Mouse (Mus musculus) layer of hippocampus, adult 11-12 months (tissue): ENCODE results near the gene Sema5b.

Source experiments
- DNase-seq: peaks from one replicate; pipeline ENCODE4 v3.0.0; 2022; ENCODE audit warnings: low spot score

Gene Sema5b

DNA sequence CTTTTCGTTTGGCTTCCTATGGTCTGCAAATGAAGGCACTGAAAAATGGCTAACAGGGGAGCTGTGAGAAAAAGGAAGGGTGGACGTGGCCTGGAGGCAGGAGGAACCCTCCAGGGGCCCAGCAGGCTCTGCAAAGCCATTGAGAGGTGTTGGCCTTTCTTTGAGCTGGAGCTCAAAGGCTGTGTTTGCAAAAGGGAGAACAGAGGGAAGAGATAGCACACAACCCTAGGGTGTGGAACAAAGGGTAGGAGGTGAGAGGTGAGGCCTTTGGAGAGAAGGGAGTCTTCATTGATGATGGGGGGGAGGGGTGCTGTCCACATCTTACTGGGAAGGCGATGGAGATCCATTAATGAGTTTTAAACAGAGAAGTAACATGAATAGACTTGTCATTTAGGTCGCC, 94.0 kb downstream of the Sema5b start:
- no peak for DNase-seq

DNA sequence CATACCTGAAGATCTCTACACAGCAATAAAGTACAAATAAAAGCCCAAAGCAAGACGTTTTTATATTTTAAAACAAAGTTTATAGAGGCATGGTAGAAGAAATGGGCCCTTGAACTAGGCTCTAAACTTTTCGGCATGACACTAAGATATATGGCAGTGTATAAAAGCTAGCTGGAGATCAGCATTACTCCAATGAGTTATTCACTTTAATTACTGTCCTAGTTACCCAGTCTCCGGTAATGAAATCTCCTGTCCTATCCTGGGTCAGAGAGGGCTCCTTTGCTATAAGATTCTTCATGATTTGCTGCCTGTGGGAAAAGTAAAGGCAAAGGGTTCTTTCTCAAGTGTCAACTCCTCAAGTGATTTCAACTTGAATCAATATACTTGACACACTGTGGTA, 98.6 kb downstream of the Sema5b start:
- DNase-seq: no peak

DNA sequence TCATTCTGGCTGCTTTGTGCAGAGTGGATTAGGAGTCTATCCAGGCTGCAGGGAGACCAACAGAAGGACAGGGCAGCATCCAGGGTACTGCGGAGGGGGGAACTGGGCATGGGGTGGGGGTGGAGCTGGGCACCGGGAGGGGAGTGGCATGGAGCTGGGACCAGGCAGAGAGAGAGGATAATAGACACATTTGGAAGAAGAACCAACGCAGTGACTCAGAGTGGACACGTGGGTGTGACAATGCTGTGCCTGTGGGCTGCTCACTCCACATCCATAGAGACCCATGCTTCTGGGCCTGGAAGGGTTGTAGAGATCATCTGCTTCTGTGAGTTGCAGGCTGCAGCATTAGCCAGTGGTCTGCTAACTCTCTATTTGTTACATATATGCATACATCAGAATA, 107.9 kb downstream of the Sema5b start:
- DNase-seq: peak; percentile 20

DNA sequence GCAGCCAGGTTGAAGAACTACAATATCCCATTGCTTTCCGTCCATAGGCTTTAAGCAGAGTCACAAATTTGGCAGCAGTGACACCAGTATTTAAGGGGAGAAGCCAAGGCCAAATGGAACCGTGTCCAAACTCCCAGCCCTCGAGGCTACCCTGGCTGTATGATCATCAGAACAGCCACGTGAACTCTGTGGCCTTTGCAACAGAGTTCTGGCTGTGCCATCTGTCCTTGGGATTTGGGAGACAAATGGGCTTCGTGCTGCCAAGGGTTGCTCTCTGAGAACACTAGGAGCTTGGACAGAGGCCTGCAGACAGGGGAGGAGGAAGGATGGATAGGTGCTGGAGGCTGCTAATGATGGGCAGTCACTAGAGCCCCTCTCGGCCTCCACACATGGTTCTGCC, 111.3 kb downstream of the Sema5b start:
- DNase-seq: no peak

DNA sequence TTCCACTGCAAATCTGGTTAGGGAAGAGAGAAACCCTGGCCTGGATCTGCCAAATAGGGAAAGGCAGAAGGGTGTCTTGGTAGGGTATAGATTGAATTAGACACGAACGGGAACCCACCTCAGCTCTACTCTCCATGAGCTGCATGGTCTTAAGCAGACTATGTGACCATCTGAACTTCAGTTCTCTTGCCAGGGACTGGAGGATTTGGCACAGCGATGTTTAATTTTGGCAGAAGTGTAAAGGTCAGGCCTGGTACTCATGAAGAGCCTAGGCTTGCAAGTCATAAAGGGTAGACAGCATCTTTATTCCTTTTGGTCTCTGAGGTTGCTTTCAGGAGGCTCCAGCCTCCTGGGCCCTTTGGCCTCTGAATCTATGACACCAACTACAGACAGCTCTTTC, 111.8 kb downstream of the Sema5b start:
- DNase-seq: no peak

DNA sequence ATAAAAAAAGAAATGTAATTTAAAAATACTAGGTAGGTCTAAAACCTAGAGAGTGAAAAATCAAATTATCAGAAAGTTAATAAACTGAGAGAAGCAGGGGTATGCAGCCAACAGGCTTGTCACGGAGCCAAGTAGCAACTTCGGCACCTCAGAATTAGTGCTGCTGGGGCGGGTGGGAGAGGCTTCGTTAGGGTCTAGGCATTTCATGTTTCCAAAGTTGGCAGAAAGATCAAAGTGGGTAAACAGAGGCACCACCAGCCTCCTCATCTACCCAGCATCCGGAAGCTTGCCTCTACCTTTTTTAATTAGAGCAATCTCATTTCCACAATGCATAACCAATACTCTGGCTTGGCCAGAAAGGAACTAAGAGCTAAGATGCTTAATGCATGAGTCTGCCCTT, 113.0 kb downstream of the Sema5b start:
- no peak for DNase-seq

DNA sequence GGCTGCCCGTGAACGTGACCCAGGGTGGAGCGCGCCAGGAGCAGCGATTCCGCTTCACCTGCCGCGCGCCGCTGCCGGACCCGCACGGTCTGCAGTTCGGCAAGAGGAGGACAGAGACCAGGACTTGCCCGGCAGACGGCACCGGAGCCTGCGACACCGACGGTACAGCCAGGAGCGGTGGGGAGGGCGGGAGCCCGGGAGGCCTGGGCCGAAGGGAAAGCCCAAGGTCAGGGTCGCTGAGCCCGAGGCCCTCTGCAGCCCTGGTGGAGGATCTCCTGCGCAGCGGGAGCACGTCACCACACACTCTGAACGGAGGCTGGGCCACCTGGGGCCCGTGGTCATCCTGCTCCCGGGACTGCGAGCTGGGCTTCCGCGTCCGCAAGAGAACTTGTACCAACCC, 119.3 kb downstream of the Sema5b start:
- DNase-seq: no peak

DNA sequence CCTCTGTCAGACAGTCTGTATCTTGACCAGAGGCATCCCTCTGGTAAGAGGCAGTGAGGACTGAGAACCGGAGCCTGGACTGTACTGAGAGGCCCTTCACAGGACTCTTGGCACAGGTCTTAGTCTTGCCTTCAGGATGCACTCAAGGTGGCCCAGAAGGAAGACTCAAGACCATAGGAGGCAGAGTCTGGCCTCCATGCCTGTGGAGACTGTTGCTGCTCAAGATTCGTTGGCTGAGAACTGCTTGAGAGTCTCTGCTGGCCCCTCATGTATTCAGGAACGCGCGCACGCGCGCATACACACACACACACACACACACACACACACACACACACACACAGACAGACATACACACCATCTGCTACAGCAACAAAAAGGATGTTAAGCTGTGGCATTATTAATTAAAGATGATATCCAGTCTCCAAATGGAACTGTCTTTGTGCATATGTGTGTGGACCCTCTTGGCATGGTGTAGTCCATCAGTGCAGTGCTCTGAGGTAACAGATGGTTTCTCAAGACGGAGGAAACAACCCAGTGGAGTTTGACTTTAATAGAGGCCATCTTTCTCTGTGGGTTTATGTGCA, 123.0 kb downstream of the Sema5b start:
- no peak for DNase-seq

DNA sequence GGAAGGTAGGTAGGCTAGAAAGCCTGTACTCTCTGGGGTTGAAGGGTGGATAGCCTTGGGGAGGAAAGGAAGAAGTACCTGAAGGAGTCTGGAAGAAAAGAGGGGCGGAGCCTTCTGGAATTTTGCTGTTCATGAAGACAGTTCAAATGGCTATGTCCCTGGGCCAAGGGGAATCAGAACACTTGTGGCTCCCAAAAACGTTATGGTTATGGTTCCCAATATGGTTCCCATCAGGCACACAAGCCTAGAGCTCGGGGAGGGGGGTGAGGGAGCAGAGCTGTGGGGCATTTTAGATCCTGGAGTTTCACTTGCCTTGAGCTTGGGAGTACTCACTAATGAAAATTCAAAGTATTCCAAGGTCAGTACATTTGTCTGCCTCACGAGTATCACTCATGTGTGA, 123.9 kb downstream of the Sema5b start:
- DNase-seq: no peak

DNA sequence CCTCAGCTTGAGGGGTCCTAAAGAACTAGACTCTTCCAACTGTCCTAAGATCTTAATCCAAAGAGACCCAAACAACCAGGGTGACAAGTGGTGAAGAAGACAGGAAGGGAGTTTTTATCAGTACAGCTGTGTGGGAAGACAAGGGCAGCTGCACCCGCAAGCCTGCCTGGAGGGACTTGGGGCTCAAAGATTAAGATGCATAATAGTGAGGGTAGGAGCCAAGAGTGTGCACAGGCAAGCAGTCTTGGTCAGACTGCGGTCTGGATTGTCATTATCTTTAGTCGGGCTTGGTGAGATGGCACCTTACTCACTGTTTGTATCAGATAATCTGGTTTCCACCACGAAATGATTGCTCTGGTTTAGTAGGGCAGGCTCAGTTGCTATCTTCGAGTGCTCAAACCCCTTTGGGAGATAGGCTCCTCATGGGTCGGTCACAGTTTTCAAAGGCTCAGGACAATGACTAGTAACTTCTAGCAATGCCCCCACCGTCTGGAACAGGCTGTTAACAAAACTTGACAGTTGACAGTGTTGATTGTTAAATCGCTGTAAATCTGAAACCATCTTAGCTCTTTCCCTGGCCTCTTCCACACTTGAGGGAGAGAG, 136.7 kb downstream of the Sema5b start:
- no peak for DNase-seq

DNA sequence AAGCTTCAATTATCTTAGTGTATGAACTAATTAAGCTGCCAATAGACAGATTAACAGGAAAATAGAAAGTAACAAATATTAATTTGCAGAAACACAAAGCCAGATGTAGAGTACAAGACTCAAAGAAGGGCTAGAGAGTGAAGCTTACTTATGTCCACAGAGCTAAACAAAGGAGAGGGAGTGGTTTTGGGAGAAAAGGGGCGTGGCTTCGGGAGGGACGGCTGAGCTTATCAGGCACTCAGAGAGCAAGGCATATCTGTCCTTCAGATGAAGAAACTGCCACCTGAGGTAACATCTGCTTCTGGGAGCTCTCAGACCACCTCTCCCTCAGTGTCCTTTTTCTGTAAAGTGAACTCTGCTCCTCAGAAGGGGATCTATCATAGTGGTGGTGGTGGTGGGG, 137.5 kb downstream of the Sema5b start:
- DNase-seq: no peak

DNA sequence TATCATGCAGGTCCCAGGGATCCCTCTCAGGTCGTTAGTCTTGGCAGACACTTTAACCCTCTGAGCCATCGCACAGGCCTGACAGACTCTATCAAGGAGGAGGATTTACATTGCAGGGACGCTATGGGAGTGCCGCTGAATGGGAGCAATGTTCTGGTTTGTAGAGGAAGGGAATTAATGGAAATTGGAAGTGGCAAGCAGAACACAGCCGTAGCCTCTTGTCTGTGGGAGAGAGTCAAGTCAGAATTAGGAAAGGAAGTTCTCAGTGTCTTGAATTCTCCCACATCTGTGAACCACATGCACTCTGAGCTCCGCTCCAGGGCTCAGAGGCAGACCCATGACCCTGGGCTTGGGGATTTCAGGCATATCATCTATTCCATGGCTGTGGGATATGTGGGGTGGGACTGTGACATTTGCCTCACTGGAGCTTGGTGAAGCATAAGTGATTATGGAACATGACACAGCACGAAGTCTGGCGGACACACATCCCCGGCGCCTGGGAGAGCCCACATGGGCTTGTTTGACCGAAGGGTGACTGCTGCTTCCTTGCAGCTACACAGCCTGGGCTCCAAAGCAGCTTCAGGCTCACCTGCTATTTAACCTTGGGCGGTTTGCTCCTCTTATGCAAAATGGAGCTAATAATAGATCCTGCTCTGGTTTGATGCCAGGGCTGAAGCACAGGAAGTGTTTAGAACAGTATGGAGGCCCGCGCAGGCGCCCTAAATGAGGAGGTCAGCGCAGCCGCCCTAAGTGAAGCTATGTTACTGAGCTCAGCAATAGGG, 140.6 kb downstream of the Sema5b start:
- no peak for DNase-seq

DNA sequence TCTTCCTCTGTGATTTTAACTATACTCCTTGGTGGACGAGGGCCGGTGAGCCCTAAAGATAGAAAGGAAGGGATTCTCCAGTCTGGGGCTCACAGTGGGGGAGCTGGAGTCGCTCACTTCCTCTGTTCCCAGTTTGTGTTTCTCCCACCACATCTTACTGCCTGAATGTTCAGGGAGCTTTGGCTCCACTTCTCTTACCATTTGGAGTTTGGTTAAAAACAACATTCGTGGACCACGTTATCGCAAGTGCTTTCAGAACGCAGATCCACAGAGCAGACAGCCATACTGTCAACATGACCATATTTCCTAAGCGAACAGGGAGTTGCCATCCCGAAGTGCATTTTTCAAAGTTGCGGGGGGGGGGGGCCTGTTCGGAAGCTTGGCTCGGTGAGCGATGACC, 144.1 kb downstream of the Sema5b start:
- DNase-seq: no peak

DNA sequence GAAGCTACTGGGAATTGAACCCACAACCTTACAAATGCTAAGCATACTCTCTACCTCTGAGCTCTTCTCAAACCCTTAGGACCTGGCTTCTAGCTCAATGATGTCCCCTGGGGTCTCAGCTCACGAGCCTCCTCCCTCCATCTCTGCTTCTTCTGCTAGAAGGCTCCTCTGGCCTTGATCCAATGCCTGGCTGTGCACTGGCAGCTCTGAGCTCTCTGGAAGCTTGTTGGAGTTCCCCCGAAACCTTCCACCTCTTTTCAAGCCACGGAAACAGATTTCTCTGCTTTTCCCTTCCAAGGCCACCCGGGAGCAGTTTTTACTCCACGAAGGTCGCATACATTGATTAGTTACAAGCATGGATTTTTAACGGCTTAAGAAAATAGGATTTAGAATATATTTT, 145.5 kb downstream of the Sema5b start:
- DNase-seq: no peak

DNA sequence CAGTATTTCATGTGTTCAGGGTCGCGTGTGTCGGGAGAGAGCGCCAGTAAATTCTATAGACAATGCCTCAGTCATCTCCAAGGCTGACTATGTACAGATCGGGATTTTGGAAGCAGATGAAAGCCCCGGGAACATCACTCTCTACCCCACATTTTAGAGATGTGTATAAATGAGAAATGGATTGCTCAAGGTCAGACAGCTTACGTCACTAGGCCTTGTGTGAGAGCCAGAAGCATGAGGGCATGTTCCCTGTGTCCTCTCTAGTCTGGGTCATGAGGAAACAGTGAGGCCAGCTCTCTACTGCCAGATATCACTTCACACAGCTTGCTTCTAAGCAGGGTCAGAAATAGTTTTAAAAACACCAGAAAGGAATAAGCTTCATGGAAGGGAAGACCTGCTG, 150.7 kb downstream of the Sema5b start:
- DNase-seq: no peak

DNA sequence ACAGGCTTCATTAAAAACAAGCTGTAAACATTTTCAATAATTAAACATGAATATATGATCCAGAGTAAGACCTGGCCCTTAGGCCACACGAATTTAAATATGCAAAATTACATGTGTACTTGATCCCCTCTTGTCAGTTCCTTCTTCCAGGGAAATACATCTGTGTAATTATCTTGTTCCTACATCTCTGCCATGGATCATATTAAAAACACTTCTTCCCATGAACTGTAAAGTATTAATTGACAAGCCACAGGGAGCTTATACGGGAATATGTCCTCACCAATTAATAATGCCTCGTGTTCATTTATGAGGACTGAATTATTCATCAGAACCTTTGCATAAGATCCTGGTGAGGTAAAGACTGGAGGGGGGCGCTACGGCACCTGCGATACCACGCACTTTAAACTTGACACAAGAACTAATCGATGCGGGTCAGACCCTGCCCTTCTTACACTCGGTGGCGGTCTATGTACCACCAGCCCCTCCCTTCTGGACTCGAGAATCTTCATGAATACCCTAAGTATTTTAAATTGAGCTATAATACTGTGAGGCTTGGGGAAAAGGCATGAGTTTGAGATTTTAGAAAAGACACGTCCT, 153.4 kb downstream of the Sema5b start:
- no peak for DNase-seq

DNA sequence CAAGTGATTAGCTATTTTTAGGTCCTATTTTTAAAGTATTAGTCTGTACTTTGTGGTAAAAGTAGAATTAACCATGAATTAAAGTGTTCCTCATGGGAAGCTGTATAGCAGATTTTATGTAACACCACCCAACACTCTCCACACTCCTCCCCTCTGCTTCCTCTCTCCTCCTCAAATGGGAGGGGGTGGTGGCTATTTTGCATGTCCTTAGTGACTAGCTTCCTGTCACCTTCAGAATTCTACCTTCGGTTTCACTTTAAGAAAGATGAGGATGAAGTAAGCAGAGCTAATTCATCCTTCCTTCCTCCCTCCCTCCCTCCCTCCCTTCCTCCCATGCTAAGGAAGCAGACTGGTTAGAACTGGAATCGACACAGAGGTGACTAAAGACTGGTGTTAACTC, 155.2 kb downstream of the Sema5b start:
- DNase-seq: no peak

DNA sequence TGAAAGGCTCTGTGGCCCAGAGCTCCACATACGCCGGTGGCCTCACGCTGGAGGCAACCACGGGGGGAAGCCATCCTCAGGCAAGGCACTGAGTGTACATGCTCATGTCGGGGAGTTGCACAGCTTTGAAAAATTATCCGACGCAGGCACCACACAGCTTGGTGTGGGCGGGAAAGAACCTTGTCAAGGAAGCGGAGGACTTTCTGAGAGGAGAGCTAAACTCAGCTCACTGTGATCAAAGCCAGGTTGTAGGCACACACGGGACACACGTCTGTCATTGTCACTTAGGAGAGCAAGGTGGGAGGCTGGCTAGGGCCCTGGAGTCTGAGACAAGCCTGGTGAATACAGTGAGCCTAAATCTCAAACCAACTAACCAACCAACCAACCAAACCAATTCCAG, 160.9 kb downstream of the Sema5b start:
- peak; percentile 16 for DNase-seq

DNA sequence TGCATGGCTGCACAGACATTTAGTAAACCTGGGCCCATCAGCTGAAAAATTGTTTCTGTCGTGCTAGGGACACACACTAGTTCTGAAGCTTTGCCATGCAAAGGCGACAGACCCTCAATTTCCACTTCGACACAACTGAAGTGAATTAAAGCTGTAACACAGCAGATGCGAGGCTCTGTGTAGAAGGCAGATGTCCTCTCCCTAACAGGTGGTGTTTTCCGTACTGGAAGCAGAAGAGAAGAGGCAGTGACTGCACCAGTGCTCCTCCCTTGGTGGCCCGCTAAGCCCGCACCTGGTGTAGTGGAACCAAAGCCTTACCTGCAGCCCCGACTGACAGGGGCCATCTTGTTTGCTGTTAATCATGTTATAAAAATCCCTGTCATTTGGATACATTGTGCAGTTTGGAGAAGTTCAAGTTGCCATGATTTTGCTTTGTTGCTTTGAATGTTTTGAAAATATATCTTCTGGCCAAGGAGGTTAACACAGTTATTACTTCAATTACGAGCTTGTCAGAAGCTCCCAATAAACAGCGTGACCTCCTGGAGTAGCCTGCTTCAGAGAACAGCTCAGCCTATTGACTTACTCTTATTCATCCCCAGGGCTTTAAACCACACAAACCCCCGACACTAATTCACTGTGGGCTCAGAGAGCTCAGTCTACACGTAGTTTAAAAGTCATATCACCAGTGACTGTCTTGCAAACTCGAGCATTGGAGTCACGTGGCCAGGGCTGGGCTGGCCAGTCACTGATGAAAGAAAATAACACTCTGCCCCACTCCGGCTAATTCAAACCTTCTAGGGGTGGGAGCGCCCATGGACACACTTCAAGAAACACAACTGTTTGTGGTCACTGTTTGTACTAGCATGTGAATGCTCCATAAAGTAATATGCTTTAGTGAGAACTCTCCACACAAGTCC, 163.1 kb downstream of the Sema5b start:
- peak; percentile 18 for DNase-seq

DNA sequence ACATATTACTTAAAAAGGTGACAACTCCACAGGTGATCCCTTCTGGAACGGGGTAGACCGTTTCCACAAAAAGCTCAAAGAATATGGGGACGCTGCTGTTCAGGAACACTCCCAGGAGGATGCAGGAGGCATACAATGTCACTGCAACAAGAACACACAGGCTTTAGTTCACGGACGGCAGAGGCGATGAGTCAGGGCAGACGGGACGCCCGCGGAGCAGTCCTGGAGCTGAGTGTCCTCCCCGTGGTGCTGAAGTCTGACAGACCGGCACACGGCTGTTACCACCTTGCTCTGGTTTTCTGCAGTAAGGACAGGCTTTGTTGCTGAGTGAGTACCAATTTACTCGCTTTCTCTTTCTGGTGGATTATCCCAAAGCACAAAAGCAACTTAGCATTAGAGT, 163.9 kb downstream of the Sema5b start:
- no peak for DNase-seq

DNA sequence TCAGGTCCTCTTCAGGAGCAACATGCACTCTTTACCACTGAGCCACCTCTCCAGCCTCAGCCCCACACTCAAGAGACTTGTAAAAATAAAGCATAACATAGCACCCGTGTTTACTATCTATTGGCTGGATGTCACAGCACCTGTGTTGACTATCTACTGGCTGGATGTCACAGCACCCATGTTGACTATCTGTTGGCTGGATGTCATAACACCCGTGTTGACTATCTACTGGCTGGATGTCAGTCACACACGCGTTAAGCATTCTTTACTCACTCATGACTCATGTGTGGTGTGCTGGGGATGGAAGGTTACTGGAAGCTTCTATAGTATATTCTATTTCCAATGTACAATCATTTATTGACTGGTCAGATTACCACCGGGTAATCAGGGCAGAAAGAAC, 166.1 kb downstream of the Sema5b start:
- DNase-seq: no peak

DNA sequence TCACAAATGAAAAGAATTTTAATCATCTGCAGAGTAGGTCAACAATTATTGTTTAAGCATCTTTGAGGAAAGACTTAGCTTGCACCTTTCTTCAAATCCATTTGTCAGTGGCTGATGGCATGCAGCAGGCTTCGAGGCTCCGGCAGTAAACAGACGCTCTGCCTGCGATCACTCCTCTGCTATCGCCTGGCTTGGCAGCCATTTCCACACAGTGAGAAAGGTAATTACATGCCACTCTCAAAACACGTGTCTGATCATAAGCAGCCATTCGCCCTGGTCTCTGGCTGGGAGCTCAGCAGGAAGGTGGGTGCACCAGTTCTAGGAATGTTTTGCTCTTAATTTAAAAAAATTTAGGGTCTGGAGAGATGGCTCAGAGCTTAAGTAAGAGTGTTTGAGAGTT, 170.1 kb downstream of the Sema5b start:
- peak; percentile 19 for DNase-seq
